Mouse (Mus musculus) spleen, postnatal 4 days (tissue): ENCODE results near the gene Ptchd3.
A peak's percentile ranks its signal among the peaks of the same experiment; 100 is the strongest.

Experiments used
- DNase-seq, 2 experiments: peaks; one replicate each; pipeline ENCODE4 v3.0.0; 2022; ENCODE audit warnings: low spot score in 2 of 2

Ptchd3 gene

DNA sequence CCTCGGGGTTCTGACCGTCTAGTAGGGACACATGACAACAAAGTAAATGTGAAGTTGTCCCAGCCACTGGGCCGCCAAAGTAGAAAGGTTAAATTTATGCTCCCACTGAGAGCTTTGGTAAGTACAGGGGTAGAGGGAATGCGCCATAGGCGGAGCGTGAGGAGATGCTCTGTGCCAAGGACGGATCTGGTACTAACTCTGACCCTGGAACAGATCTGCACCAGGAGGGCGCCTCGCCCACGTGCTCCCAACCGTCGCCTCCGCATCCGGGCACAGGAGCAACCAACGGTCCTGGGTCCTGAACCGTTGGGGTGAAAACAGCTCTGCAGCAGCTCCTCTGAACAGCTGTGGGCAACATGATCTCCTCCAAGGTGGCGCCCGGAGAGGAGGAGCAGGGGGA lies at the start of gene Ptchd3:
Gene Ptchd3 (plus strand): TSS at position 301 of the 400 bp plus-strand sequence.
- no peak for DNase-seq

- DNase-seq: no peak
Observed at GRCm38 (mm10) chr11:121781831-121782230, 48.2 kb upstream of the Ptchd3 start.

GRCm38 (mm10) chr11:121787456-121787855 lies 42.6 kb upstream of the Ptchd3 start:
- no peak for DNase-seq

DNA sequence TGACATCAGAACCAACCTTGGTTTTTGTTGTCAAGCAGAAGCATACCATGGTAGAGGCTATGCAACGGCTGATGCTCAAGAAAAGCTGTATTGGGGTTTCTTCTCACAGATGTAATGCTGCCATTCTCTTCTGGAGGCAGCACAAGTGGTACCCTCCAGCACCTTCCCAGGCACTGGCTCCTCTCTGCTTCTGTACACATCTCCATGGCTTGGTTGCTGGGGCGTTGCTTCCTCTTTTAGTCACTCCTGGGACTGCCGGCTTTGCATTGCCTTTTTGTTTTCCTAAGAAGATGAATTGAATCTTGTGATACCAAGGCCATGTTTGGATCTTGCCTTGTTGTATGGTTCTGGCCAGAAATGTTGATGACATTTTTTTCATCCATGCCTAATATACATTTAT lies 40.5 kb upstream of the Ptchd3 start:
- no peak for DNase-seq

DNA sequence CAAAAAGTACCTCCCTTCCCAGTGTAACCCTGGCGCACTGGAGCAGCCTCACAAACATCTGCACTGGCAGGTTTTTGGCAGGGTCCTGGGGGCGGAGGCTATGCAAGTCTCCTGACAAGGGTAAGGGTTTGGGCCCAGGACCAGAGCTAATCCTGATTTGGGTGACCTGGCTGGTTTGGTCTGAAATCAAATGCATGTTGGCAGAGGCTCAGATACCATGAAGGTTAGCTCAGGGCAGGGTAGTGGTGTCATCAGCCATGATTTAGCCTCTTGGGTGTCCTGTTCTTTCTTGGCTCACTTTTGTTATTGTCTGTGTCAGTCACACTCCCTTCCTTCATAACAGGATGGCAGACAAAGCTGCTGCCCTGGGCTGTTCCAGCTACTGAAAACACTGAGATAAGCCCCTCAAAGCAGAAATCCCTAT lies 39.4 kb upstream of the Ptchd3 start:
- no peak for DNase-seq

DNA sequence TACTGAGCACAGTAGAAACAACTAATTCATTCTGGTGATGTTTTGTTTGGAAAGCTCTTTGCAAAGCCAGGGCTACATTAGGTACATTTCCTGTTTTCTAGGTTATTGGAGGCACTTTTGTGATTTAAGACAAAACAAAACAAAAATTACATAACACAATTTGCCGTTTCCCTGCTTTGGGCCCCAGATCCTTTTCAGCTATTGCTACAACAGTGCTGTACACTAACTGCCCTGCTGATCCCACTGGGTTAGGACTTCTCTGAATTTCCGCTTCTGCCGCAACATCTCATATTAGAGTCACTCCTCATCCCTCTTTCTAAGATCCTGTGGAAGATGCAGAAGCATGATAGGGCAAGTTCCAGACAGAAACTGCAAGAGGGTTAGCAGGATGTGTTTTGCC lies 38.6 kb upstream of the Ptchd3 start:
- DNase-seq: no peak

DNA sequence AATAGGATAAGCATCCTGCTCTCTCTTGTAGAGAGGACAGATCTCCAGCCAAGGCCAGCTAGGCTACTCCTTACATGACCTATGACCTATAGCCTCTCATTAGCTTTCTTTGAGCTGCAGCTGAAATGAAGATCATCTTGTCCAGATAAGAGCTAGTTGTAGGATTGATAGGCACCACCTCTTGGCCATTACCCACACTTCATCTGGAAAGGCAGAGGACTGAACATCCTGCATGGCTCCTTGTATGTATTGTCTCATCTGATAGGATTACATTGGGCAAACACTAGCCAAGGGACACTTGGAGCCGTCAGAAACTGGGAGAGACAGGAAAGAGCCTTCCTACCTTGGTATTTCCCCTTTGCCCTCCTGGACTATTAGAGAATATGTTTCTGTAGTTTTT lies 38.1 kb upstream of the Ptchd3 start:
- DNase-seq: no peak

- DNase-seq: no peak
Observed at GRCm38 (mm10) chr11:121793530-121793929, 36.5 kb upstream of the Ptchd3 start.

- no peak for DNase-seq
Observed at GRCm38 (mm10) chr11:121794186-121794585, 35.9 kb upstream of the Ptchd3 start.

DNA sequence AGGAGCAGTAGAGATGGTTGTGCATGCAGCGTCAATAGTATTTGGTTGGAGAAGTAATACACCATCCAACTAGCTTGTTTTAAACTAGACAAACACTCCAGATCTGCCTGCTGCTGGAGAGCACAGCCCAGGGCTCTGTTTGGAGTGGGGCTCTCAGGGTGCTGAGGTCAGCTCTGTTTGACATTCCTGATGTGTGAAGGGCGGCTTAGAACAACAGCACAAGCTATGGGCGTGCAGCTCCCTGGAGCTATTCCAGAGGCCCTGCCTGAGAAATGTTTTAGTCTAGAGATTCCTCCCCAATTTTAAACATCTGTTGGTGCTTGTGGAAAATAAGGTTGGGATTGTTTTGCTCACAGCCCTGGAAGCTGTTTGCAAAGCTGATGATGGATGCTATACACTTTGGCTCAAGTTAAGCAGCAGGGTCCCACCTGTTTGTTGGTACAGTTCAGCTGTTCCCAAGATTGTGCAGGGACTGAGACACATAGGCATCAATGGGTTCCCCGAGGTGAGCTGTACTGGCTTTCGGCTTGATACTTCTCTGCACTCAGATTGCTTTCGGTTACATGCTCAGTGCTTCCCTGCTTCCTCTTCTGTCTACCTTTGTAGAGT lies 35.4 kb upstream of the Ptchd3 start:
- DNase-seq: no peak

- no peak for DNase-seq
Observed at GRCm38 (mm10) chr11:121795978-121796377, 34.1 kb upstream of the Ptchd3 start.

DNA sequence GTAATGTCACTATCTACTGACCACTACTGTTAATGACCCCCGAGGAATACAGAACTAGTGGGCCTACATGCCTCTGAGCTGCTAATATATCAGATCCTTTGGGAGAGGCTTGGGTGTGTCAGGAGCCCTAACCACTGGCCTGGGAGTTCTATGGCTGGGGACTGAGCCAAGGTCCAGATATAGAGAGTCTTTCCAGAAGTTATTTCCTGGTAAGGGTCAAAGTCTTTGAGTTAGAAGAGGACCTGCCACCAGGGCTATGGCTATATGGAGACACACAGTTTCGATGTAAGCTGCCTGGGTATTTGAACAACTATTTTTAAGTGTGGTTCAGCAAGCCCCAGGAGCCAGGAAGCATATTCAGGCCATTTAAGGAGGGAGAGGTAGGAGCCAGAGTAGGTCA lies 31.5 kb upstream of the Ptchd3 start:
- no peak for DNase-seq

DNA sequence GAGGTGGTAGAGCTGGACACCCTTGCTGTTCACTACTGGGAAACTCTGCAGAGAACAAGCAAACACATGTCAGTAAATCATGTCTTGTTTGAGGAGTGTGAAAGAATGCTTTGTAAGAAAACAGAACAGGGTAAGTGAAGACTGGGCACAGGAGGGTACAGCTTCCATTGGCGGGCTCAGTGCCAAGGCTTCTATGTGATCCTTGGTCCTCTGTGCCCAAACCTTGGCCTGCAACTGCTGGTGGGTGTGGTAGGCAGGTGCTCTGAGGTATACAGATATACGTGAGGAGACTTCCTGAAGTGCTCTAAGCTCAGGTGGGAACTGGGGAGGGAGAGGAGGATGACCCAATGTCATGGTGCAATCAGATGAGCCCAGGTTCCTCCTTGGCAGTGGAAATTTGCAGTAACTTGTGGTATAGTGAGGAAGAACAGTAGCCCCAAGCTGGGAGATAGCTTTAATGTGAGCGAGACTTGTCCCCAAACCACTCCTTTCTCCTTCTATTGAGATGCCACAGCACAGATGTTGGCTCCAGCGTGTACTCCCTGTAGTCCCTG lies 30.2 kb upstream of the Ptchd3 start:
- no peak for DNase-seq

DNA sequence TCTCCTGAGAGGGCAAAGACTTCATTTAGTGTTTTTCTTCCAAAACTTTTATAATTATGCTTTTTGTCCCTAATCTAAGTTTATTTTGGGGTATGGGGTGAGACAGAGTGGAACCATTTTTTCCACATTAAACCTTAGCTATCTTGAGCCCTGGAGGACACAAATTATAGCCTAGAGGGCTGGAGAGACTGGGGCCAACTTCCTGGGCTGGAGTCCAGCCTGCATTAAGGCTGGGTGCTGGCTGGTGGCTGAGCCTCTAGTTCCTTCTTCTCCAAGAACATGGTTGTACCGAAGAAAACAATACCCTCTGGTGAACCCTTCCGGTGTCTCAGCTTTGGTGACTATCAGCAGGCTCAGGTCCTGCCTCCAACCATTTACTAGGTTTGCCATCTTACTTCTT lies 27.3 kb upstream of the Ptchd3 start:
- DNase-seq: no peak

GRCm38 (mm10) chr11:121804258-121805027 lies 25.6 kb upstream of the Ptchd3 start:
- no peak for DNase-seq

- peak; percentile 67 to 87 for DNase-seq
Observed at GRCm38 (mm10) chr11:121808204-121808852, 21.7 kb upstream of the Ptchd3 start.

- no peak for DNase-seq
Observed at GRCm38 (mm10) chr11:121808866-121809265, 21.2 kb upstream of the Ptchd3 start.

DNA sequence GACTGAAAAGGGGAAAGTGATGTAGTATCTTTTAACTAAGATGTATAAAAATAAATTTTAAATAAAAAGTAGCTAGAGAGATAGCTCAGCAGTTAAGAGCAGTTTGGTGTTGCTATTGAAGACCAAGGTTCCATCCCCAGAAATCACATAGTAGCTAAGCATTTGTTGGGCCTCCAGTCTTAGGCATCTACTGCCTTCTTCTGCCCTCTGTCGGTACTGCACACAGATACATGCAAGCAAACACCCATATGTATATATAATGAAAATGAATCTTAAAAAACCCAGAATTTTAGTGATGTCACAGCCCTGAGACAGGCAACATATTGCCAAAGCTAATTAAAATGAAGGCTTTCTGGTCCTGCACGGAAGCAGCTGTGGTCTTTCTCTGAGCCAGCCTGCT lies 15.9 kb downstream of the Ptchd3 start:
- DNase-seq: no peak

GRCm38 (mm10) chr11:121847790-121848299 lies 17.8 kb downstream of the Ptchd3 start:
- peak; percentile 54 to 71 for DNase-seq
